Mouse (Mus musculus) macrophage (primary cell): ENCODE data around the gene Gm37596. TPM values are rescaled to one million over a fixed set of nuclear protein-coding genes. Genes with fewer than 3 reads are reported as not detected.
"Not testable (repeated sequence)": the region's sequence is repeated elsewhere in the genome, so short reads cannot be mapped to it uniquely, and the experiment has no call there.

Experiments used
- H3K27ac ChIP-seq: fragments of 350-480 bp; formaldehyde crosslinking; 2 replicates; pipeline ENCODE4 v1.9.0; 2021
- H3K36me3 ChIP-seq: fragments of 350-480 bp; formaldehyde crosslinking; 2 replicates; pipeline ENCODE4 v1.9.0; 2021; ENCODE audit errors: inconsistent target
- H3K4me3 ChIP-seq: fragments of 350-480 bp; formaldehyde crosslinking; 2 replicates; pipeline ENCODE4 v1.9.0; 2021; ENCODE audit errors: inconsistent target
- H3K79me2 ChIP-seq: fragments of 350-480 bp; formaldehyde crosslinking; 2 replicates; pipeline ENCODE4 v1.9.0; 2021; ENCODE audit errors: inconsistent target
- WGBS: methylation state at CpG from one replicate; pipeline ENCODE4 v1.1.7; 2026; ENCODE audit warnings: inconsistent platforms; ENCODE audit not compliant: missing documents; 5-methylcytosine and 5-hydroxymethylcytosine counted together
- polyA plus RNA-seq: library from polyadenylated mRNA; stranded (reverse); fragments of 250-400 nt; gene quantifications from 3 replicates; pipeline ENCODE4 v1.2.4, GENCODE M21; 2018; ENCODE audit warnings: inconsistent platforms
- total RNA-seq, 78 experiments: library from RNA; depleted of rRNA; stranded (reverse); fragments of 250-400 nt; gene quantifications; 1 replicate in 9 of 78; 2 replicates in 24 of 78; 3 replicates in 43 of 78; 4 replicates in 2 of 78; pipeline ENCODE4 v1.2.4; 2018; ENCODE audit warnings: inconsistent platforms in 56 of 78

Gm37596 gene
- total RNA-seq (2018; cell fraction: chromatin; rRNA removed) = not detected
- total RNA-seq (2018; cell fraction: cytosol; rRNA removed) = not detected
- not detected for total RNA-seq (2018; cell fraction: nucleus; rRNA removed)
- polyA plus RNA-seq = not detected in 3 replicates

- H3K79me2 ChIP-seq, H3K4me3 ChIP-seq, H3K27ac ChIP-seq, H3K36me3 ChIP-seq: not testable (repeated sequence)
- WGBS = no CpG with 5 or more reads among the region's 2 CpGs
Measured at GRCm38 (mm10) chr3:93692970-93693369, at the start of gene Gm37596. Gene Gm37596 (minus strand): TSS chr3:93693070.

DNA sequence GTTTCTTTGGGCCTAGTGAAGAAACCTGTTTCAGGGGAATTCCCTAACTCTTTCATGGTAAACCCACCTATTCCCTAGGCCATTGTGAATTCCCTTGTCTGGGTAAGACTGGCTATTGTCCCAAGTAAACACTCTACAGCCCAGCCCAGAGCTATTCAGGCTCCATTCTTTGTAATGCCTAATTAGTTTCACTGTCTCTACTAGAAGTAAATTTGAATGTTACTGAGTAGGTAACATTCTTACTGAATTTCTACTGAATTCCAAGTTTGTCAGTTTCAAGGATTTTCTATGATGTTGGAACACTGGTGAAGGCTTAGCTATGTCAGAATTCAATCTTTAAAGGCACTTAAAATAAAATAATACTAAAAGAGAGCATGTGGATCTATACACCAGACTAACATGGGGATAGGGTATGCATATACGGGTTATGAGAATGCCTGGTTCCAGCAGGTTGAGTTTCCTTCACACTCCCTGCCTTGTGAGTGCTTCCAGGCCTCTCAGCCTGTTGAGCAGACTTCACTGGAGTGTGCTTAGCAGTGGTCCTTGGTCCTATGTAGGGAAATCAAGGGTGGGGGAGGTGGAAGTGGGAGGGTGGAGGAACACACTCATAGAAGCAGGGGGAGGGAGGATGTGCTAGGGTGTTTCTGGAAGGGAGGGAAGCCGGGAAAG lies 16.2 kb upstream of the Gm37596 start:
- WGBS = 86% methylated on average over 1 of the region's 2 CpGs
- H3K36me3 ChIP-seq, H3K4me3 ChIP-seq, H3K27ac ChIP-seq, H3K79me2 ChIP-seq: not testable (repeated sequence)

DNA sequence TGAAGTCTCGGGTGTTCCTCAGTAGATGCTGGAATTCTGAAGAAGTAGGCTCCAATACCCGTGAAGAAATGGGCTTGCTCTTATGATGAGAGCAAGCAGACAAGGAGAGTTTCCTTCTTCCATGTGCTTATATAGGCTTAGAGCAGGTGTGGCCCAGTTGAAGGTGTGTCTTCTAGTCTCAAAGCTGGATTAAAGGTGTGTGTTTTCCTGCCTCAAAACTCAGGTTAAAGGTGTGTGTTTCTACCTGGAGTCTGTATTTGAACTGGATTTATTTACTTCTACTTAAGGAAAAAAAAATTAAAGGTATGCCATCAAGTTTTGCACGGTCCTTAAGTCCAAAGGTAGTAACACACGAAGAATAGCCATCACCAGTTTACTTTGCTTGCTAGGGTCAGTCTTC lies 16.7 kb downstream of the Gm37596 start, which contains the start of gene Tdpoz1:
TSS of gene Tdpoz1 (minus strand) at position 101 of the 400 bp plus-strand sequence.
- not testable (repeated sequence) for H3K36me3 ChIP-seq, H3K4me3 ChIP-seq, H3K27ac ChIP-seq, H3K79me2 ChIP-seq
- no CpG with 5 or more reads among the region's 4 CpGs for WGBS

GRCm38 (mm10) chr3:93670805-93671503 lies 21.9 kb downstream of the Gm37596 start:
- not testable (repeated sequence) for H3K79me2 ChIP-seq, H3K36me3 ChIP-seq, H3K27ac ChIP-seq, H3K4me3 ChIP-seq
- 73% methylated on average over 2 of the region's 6 CpGs for WGBS

- 85% methylated on average over 1 of the region's 1 CpGs for WGBS
- Histone ChIP-seq H3K79me2 (no peaks in the 10 kb centered on the region), H3K36me3 (no peaks in the 10 kb centered on the region), H3K4me3 (no peak overlapping the region), H3K27ac (no peak overlapping the region)
Measured at GRCm38 (mm10) chr3:93654260-93654659, 38.6 kb downstream of the Gm37596 start.

- 90% methylated on average over 3 of the region's 3 CpGs for WGBS
Measured at GRCm38 (mm10) chr3:93652586-93652985, 40.3 kb downstream of the Gm37596 start, which contains the start of gene Tdpoz2. Gene Tdpoz2 (minus strand): TSS chr3:93652686.

More at GRCm38 (mm10) chr3:93652586-93652985, 40.3 kb downstream of the Gm37596 start, which contains the start of gene Tdpoz2:
- H3K36me3 ChIP-seq = no peaks in the 10 kb centered on the region
- no peak within 1 kb of the TSS for H3K27ac ChIP-seq
- H3K79me2 ChIP-seq = no peaks in the 10 kb centered on the region
- no peak within 1 kb of the TSS for H3K4me3 ChIP-seq

Other genes starting within 250 kb of the Gm37596 start
- not detected in 3 replicates for gene Tchhl1, start 224.3 kb downstream of the Gm37596 start, polyA plus RNA-seq
- gene S100a11, start 172.6 kb downstream of the Gm37596 start, polyA plus RNA-seq = 323 to 542 TPM (median 466 TPM) in 3 replicates
- gene S100a10, start 138.0 kb downstream of the Gm37596 start, polyA plus RNA-seq = 266 to 423 TPM (median 285 TPM) in 3 replicates
- not detected in 3 replicates for gene Tdpoz2, start 40.4 kb downstream of the Gm37596 start, polyA plus RNA-seq
- not detected in 3 replicates for gene Tdpoz1, start 16.8 kb downstream of the Gm37596 start, polyA plus RNA-seq
- not detected in 3 replicates for gene Gm5773, start 79.9 kb upstream of the Gm37596 start, polyA plus RNA-seq
- gene Tdpoz4, start 103.3 kb upstream of the Gm37596 start, polyA plus RNA-seq = not detected in 3 replicates
- not detected in 3 replicates for gene Tdpoz3, start 132.9 kb upstream of the Gm37596 start, polyA plus RNA-seq